Mouse (Mus musculus): ENCODE data around the gene Upk3bl. TPM values are rescaled to one million over a fixed set of nuclear protein-coding genes. Genes with fewer than 3 reads are reported as not detected.

The Upk3bl gene
- polyA plus RNA-seq, 1 experiment: not detected

DNA sequence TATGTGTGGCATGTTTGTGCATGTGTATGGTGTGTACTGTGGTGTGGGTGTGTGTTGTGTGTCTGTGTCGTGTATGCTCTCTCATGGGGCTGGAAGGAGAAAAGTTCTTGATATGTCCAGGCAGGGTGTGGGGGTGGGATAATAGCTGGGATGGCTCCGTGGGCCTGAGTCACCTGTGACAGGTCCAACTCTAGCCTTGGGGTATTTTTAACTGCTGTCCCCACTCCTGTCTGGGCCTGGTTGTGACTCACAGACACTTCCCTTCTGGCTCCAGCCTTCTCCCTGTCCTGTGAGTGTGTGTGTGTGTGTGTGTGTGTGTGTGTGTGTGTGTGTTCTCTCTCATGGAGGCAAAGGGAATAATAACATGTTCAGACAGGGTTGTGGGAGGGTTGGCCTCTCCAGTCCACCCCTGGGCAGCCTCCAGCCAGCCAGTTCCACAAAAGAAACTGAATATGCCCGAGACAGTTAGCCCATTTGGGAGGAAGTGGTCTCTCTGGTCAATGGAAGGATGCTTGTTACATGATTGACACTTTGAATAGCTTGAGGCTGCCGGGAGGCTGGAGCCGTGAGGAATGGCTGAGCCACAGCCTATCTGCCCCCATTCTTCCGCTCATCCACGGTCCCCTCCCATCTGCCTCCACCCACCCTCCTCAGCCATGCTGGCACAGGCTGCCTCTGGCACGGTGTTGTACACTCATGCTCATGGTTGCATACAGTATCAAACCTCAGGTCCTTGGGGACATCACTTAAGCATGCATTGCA lies 40.1 kb downstream of the Upk3bl start:
- no peak for DNase-seq (ENCODE audit: low read depth in 1 of 2, low spot score in 2 of 2)
- Histone ChIP-seq H3K4me1 (ENCODE audit: control insufficient read depth, insufficient read depth, insufficient read length) (peaks cover 6% of the 10 kb centered on the region), H3K27ac (ENCODE audit: insufficient read depth, low read length) (no peak overlapping the region), H3K4me3 (ENCODE audit: extremely low read depth, insufficient read depth, insufficient read length) (no peak overlapping the region), H3K36me3 (ENCODE audit: control insufficient read depth, insufficient read depth, low read length) (no peaks in the 10 kb centered on the region), H3K27me3 (ENCODE audit: control insufficient read depth, insufficient read depth, low read length) (no peaks in the 10 kb centered on the region)
- TF ChIP-seq CTCF (IDR thresholded peaks at IDR 0.05; ENCODE audit: extremely low read depth, insufficient read depth, insufficient read length, insufficient replicate concordance) (no peak), POLR2A (IDR thresholded peaks at IDR 0.05; ENCODE audit: low read depth, low read length) (no peak)
- WGBS: 44% methylated on average over 8 of the region's 8 CpGs

DNA sequence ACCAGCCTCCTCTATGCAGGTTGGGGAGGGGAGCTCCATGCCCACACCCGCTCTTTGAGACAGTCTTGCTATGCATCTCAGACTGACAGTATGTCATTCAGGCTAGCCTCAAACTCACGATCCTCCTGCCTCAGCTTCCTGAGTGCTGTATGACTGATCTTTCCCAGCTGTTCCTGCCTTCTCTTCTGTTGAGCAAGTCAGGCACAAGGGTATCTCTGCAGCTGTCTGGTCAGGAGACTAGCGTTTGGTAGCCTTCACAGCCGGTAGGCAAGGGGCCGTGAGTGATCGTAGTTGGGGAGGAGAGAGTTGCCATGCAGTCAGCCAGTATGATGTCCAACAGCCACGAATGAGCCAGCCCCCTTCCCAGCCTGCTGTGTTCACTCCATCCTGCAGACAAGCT lies 40.8 kb downstream of the Upk3bl start:
- Histone ChIP-seq H3K27ac (ENCODE audit: insufficient read depth, low read length) (no peak overlapping the region), H3K36me3 (ENCODE audit: control insufficient read depth, insufficient read depth, low read length) (no peaks in the 10 kb centered on the region), H3K27me3 (ENCODE audit: control insufficient read depth, insufficient read depth, low read length) (no peaks in the 10 kb centered on the region), H3K4me3 (ENCODE audit: extremely low read depth, insufficient read depth, insufficient read length) (no peak overlapping the region), H3K4me1 (ENCODE audit: control insufficient read depth, insufficient read depth, insufficient read length) (peaks cover 4% of the 10 kb centered on the region)
- no peak for DNase-seq (ENCODE audit: low read depth in 1 of 2, low spot score in 2 of 2)
- WGBS: 72% methylated on average over 7 of the region's 7 CpGs
- no peak for TF ChIP-seq POLR2A (IDR thresholded peaks at IDR 0.05; ENCODE audit: low read depth, low read length)
- TF ChIP-seq CTCF (IDR thresholded peaks at IDR 0.05; ENCODE audit: extremely low read depth, insufficient read depth, insufficient read length, insufficient replicate concordance): no peak

GRCm38 (mm10) chr5:136098536-136098935 lies 44.2 kb downstream of the Upk3bl start:
- H3K36me3 ChIP-seq (ENCODE audit: control insufficient read depth, insufficient read depth, low read length): no peaks in the 10 kb centered on the region; the same call in 1 of the 2 replicates
- TF ChIP-seq CTCF (IDR thresholded peaks at IDR 0.05; ENCODE audit: extremely low read depth, insufficient read depth, insufficient read length, insufficient replicate concordance): no peak
- no peak for TF ChIP-seq POLR2A (IDR thresholded peaks at IDR 0.05; ENCODE audit: low read depth, low read length)
- WGBS: 89% methylated on average over 10 of the region's 10 CpGs
- peaks cover 8% of the 10 kb centered on the region for H3K4me1 ChIP-seq (ENCODE audit: control insufficient read depth, insufficient read depth, insufficient read length)
- H3K27ac ChIP-seq (ENCODE audit: insufficient read depth, low read length): no peak overlapping the region
- H3K4me3 ChIP-seq (ENCODE audit: extremely low read depth, insufficient read depth, insufficient read length): no peak overlapping the region
- DNase-seq (ENCODE audit: low read depth in 1 of 2, low spot score in 2 of 2): no peak
- no peaks in the 10 kb centered on the region for H3K27me3 ChIP-seq (ENCODE audit: control insufficient read depth, insufficient read depth, low read length)

DNA sequence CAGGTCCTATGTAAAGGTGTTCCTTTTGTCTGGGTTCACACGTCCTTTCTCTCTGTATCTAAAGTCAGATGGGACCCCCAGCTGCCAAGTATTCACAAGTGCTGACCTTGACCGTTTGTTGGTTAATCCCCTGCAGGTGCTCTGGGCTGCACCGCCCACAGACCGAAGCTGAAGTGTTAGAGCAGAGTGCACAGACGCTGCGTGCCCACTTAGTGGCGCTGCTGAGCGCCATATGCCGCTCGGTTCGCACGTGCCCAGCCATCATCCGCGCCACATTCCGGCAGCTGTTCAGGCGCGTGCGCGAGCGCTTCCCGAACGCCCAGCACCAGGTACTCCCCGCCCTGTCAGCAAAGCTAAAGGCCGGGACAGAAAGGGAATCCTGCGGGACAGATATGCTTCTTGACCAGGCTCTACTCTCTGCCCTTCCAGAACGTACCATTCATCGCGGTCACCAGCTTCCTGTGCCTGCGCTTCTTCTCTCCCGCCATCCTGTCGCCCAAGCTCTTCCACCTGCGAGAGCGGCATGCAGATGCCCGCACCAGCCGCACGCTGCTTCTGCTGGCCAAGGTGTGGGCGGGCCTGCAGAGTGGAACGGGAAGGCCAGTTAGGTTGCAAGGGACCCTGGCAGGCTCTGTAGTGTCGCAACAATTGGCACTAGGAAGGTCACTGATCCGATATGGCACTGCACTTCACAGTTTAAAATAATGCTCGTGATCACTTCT lies 48.0 kb downstream of the Upk3bl start:
- TF ChIP-seq CTCF (IDR thresholded peaks at IDR 0.05; ENCODE audit: extremely low read depth, insufficient read depth, insufficient read length, insufficient replicate concordance) (peak; percentile 82), POLR2A (IDR thresholded peaks at IDR 0.05; ENCODE audit: low read depth, low read length) (no peak)
- peak overlapping the region; percentile 52; the same call in 1 of the 2 replicates for H3K4me3 ChIP-seq (ENCODE audit: extremely low read depth, insufficient read depth, insufficient read length)

DNA sequence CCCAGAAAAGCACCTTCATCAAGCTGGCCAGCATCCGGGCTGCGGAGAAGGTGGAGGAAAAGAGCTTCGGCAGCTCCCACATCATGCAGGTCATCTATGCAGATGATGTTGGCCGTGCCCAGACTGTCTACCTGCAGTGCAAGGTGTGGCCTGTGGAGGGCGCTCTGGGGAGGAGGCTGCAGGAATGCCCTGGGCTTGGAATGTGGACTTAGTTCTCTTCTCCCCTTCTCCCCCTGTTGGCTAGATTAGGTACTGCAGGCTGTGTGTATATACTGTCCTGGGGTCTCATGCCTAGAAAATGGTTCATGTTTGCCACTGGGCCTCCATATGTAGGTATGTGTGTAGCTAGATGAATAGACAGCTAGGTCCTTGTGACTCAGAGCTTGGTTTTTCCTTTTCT lies 50.2 kb downstream of the Upk3bl start:
- Histone ChIP-seq H3K4me3 (ENCODE audit: extremely low read depth, insufficient read depth, insufficient read length) (no peak overlapping the region), H3K27ac (ENCODE audit: insufficient read depth, low read length) (no peak overlapping the region), H3K4me1 (ENCODE audit: control insufficient read depth, insufficient read depth, insufficient read length) (peaks cover 4% of the 10 kb centered on the region; the same call in 1 of the 2 replicates), H3K27me3 (ENCODE audit: control insufficient read depth, insufficient read depth, low read length) (no peaks in the 10 kb centered on the region), H3K36me3 (ENCODE audit: control insufficient read depth, insufficient read depth, low read length) (no peaks in the 10 kb centered on the region; the same call in 1 of the 2 replicates)
- peak; percentile 16; the same call in 1 of the 2 replicates for TF ChIP-seq CTCF (IDR thresholded peaks at IDR 0.05; ENCODE audit: extremely low read depth, insufficient read depth, insufficient read length, insufficient replicate concordance)
- TF ChIP-seq POLR2A (IDR thresholded peaks at IDR 0.05; ENCODE audit: low read depth, low read length): no peak
- 97% methylated on average over 5 of the region's 5 CpGs for WGBS
- no peak for DNase-seq (ENCODE audit: low read depth in 1 of 2, low spot score in 2 of 2)

More for the DNA sequence above, 48.0 kb downstream of the Upk3bl start:
- Histone ChIP-seq H3K36me3 (ENCODE audit: control insufficient read depth, insufficient read depth, low read length) (no peaks in the 10 kb centered on the region; the same call in 1 of the 2 replicates), H3K4me1 (ENCODE audit: control insufficient read depth, insufficient read depth, insufficient read length) (peaks cover 4% of the 10 kb centered on the region; the same call in 1 of the 2 replicates), H3K27me3 (ENCODE audit: control insufficient read depth, insufficient read depth, low read length) (no peaks in the 10 kb centered on the region), H3K27ac (ENCODE audit: insufficient read depth, low read length) (no peak overlapping the region)
- peak; percentile 35 to 57 for DNase-seq (ENCODE audit: low read depth in 1 of 2, low spot score in 2 of 2)
- 13% methylated on average over 41 of the region's 41 CpGs for WGBS

DNA sequence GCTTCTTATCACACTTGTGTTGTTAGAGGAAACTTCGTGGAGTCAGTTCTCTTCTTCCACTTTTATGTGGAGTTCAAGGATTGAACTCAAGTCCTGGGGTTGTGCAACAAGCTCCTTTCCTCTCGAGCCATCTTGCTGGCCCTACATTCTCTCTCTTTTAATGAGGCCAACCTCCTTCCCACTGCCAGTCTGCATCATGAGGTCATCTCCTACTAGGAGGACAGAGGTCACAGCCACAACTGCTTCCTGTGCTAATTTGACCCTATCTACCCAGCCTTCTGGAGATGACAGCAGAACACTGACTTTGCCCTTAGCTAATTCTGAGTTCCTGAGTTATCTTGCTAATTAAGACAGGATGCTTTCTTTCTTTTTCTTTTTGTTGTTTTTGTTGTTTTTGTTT lies 54.2 kb downstream of the Upk3bl start:
- no peak overlapping the region for H3K4me3 ChIP-seq (ENCODE audit: extremely low read depth, insufficient read depth, insufficient read length)
- 77% methylated on average over 2 of the region's 2 CpGs for WGBS
- H3K27ac ChIP-seq (ENCODE audit: insufficient read depth, low read length): no peak overlapping the region
- no peak for DNase-seq (ENCODE audit: low read depth in 1 of 2, low spot score in 2 of 2)
- H3K36me3 ChIP-seq (ENCODE audit: control insufficient read depth, insufficient read depth, low read length): no peaks in the 10 kb centered on the region
- H3K4me1 ChIP-seq (ENCODE audit: control insufficient read depth, insufficient read depth, insufficient read length): no peaks in the 10 kb centered on the region
- H3K27me3 ChIP-seq (ENCODE audit: control insufficient read depth, insufficient read depth, low read length): no peaks in the 10 kb centered on the region
- TF ChIP-seq POLR2A (IDR thresholded peaks at IDR 0.05; ENCODE audit: low read depth, low read length) (no peak), CTCF (IDR thresholded peaks at IDR 0.05; ENCODE audit: extremely low read depth, insufficient read depth, insufficient read length, insufficient replicate concordance) (no peak)

All from spleen, adult 2 months (tissue).